ENCODE assay signal across 9 mouse cellular contexts in genomic region chr9:61695381-61695791, GRCm38 (mm10).
A peak's percentile ranks its signal among the peaks of the same experiment; 100 is the strongest.
DNase-seq lines count a peak whose midpoint lies in the region; TF ChIP-seq lines count a peak whose summit lies in the region.
"Had no signal": no experiment of that assay in that cellular context is flagged by ENCODE, and none has a peak within 500 bp of the region (broad histone marks: within the 10 kb centered on the region; RNA-seq: fewer than 3 reads in every experiment).

No protein-coding gene starts in this region.

- DNase-seq in heart, postnatal 14 days = peak; percentile 22 to 31
- DNase-seq in heart, adult 11 months = no peak
- DNase-seq in urinary bladder, postnatal 25 days (ENCODE audit: low spot score) = peak; percentile 40
- no peak for DNase-seq in urinary bladder, adult 2 months (ENCODE audit: low spot score)
- peak; percentile 27 to 41 for DNase-seq in kidney, postnatal 36 days
- peak; percentile 21 for DNase-seq in testis, postnatal 14 days (ENCODE audit: low spot score)
- DNase-seq in right cerebral cortex, postnatal 25 days = no peak
- DNase-seq in left cerebral cortex, adult 2 months (ENCODE audit: extremely low spot score in 1 of 2, low spot score in 2 of 2) = no peak

- no peak overlapping the region for H3K4me3 ChIP-seq in left cerebral cortex, adult 2 months
- H3K4me3 ChIP-seq: heart, embryonic 13.5 days had no signal

- intact Hi-C loops in heart, postnatal 14 days (cut with DNase I) = loop anchor here (5.0 kb wide), 2 partner anchors 323 to 673 kb away; partner anchors contain the start of gene Tle3
- intact Hi-C loops in left cerebral cortex, adult 2 months (cut with DNase I) = loop anchor here (5.0 kb wide), 1 partner anchor 118 kb away; no protein-coding TSS in a partner anchor

- no peak for TF ChIP-seq CTCF in left cerebral cortex, adult 2 months (IDR thresholded peaks at IDR 0.05)

- H3K27ac ChIP-seq in left cerebral cortex, adult 2 months = no peak overlapping the region
- H3K27ac ChIP-seq: heart, embryonic 13.5 days had no signal

Comparison
In these comparisons a context has a peak if more than half of its experiments do, and no peak if none do; other contexts are left out.
1. DNase-seq: peak in heart, postnatal 14 days (2 of 2), urinary bladder, postnatal 25 days (single experiment), kidney, postnatal 36 days (2 of 2) and testis, postnatal 14 days (single experiment); none in heart, adult 11 months (single experiment), urinary bladder, adult 2 months (single experiment), right cerebral cortex, postnatal 25 days (single experiment) and left cerebral cortex, adult 2 months (0 of 2).